Mouse (Mus musculus) hindlimb bud, embryonic 11.5 days (tissue): ENCODE results near the gene Atg2a.
"Not testable (repeated sequence)": the region's sequence is repeated elsewhere in the genome, so short reads cannot be mapped to it uniquely, and the experiment has no call there.

Source experiments
- DNase-seq: peaks from one replicate; pipeline ENCODE4 v3.0.0-alpha.2; 2012; ENCODE audit warnings: low read depth, low spot score; ENCODE audit errors: extremely low spot score

Gene Atg2a

GRCm38 (mm10) chr19:6292262-6292661 lies 50.8 kb downstream of the Atg2a start:
- no peak for DNase-seq

GRCm38 (mm10) chr19:6294301-6294700 lies 52.8 kb downstream of the Atg2a start:
- DNase-seq: no peak

GRCm38 (mm10) chr19:6296551-6297210 lies 55.2 kb downstream of the Atg2a start:
- DNase-seq: no peak

DNA sequence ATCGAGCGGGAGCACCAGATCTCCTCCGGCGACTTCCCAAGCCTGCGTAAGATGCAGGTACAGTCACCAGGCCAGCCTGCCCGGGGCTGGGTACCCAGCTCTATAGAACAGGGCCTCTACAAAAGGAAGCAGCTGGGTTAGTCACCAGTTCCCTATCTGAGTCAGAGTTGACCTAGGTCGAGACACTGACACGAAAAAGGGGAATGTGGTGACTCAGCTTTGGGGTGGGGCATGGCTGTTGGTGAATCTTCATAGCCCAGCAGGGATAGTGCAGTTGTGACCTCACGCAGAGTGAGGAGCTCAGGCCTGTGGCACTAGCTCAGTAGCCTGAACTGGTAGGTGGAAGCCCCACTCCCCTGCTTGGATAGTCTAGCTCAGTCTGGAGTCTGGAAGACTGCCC lies 56.2 kb downstream of the Atg2a start:
- no peak for DNase-seq

DNA sequence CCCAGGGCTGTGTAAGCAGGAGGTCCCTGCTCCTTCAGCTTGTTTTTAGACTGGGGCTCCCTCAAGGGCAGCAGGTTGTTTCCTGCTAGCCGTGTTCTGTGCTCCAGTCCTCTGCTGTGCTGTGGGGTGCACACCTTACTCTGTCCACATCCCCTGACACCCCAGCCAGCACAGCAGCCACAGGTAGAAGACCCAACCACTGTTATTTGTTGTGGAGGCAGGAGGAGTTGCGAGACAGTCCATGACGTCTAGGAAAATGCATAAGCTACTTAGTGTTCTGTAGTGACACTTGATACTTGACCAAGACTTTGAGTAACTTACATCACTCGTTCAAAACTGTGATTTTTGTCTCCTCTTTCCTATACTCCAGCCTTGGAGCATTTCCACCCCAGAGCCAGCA lies 57.5 kb downstream of the Atg2a start:
- DNase-seq: no peak

DNA sequence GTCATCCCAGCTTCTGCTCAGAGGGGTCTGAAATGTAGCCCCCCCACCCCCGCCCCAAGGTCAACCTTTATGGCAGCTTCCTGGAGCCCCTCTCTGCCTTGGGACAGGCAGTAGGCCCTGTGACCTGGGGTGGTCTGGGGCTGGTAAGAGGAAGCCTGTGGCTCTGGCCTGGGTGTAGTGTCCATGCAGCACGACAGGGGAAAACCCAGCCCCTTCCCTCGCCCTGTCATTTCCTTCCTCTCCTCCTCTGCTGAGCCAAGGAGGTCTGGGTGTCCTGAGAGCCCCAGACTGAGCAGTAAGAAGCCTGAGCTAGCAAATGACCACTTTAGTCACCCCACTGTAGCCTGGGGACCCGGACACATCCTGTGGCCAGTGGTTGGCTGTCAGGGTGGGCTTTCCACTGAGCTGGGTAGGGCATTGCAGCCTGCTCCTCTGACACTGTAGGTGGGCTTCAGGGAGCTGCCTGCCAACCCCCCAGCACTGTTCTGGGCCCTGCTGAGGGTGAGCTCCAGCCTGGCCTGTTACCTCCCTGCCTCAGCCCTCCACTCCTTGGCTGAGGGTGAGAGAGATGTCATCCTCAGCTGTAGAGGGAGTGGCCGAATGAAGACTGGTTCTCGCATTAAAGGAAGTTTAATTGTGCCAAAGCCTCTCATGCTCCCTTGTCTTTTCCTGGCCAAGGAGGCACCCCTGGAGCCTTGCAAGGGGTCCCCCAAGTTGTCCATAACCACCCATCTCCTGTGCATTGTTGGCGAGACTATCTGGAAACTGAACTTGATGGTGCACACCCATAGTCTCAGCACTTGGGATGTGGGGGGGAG lies 58.2 kb downstream of the Atg2a start:
- no peak for DNase-seq

GRCm38 (mm10) chr19:6300402-6300841 lies 59.0 kb downstream of the Atg2a start:
- DNase-seq: no peak

DNA sequence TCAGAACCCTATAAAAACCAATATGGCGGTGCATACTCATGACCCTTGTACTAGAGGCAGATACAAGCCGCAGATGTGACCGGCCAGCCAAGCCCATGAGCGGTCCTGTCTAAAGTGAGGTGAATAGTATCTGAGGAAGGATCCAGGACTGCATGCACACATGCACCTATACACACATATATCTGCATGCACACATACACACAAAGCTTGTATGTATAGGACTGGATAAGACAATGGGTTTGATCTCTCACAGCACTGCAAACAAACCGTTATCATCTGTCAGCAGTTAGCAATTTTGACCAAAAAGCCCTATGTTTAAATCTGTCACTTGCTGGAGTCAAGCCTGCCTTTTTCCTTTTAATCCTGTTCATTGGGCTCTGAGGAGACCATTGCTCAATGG lies 60.6 kb downstream of the Atg2a start:
- no peak for DNase-seq

DNA sequence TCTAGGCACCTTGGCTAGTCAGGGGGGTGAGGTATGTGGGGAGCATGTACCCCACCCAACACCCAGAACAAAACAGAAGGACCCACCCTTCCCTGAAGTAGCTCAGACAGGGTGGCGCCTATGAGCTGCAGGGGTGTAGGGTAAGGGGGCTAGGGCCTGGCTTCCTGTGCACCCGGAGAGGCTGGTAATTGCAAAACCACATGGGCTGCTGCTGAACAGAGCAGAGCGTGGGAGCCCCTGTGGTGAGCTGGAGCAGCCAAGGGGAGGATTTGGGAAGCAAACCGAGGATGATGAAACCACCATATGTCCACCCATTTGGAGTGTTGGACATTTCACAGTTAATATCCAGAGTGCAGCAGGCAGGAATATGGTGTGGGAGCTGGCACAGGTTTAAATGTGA lies 61.1 kb downstream of the Atg2a start:
- DNase-seq: no peak

DNA sequence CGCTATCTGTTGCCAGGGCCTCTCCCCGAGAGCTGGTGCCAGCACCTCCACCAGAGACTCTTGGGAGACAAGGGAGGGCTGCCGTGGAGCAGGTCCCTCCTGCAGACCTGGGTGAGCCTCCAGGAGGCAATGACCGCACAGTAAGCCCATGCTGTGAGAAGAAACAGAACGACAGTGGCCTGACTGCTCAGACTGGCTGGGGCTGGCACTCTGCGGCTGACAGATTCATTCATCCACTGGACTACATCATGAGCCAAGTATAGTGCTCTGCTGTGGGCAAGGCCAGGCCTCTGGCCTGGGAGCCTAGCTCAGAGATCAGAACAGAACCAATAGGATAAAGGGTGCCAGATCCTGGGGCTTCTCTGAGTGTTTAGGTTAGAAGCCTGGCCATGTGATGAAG lies 62.4 kb downstream of the Atg2a start:
- no peak for DNase-seq

GRCm38 (mm10) chr19:6304787-6305516 lies 63.5 kb downstream of the Atg2a start:
- peak; percentile 70 for DNase-seq

- no peak for DNase-seq
Measured at GRCm38 (mm10) chr19:6305517-6306115, 64.1 kb downstream of the Atg2a start.

GRCm38 (mm10) chr19:6306137-6306551 lies 64.7 kb downstream of the Atg2a start, which contains the start of gene Cdc42bpg:
TSS of gene Cdc42bpg (plus strand) at chr19:6306456.
- DNase-seq: no peak

GRCm38 (mm10) chr19:6306586-6306985 lies 65.1 kb downstream of the Atg2a start:
- DNase-seq: no peak

GRCm38 (mm10) chr19:6307733-6308531 lies 66.5 kb downstream of the Atg2a start:
- no peak for DNase-seq

- DNase-seq: no peak
Measured at GRCm38 (mm10) chr19:6310181-6310580, 68.7 kb downstream of the Atg2a start.

- not testable (repeated sequence) for DNase-seq
Measured at GRCm38 (mm10) chr19:6311783-6312182, 70.3 kb downstream of the Atg2a start.
